Mouse (Mus musculus) kidney, embryonic 16.5 days (tissue): Measurements from ENCODE around the gene Dnase1l1. TPM values are rescaled to one million over a fixed set of nuclear protein-coding genes. Genes with fewer than 3 reads are reported as not detected.

Experiments
- ATAC-seq: fragments of 200-750 bp; cut with Nextera tagmentation; 2 replicates; pipeline ENCODE4 v1.8.0; 2017; ENCODE audit warnings: moderate TSS enrichment; ENCODE audit not compliant: low FRiP score, low TSS enrichment
- H3K27ac ChIP-seq: fragments of 300-500 bp; sonication (generic); 2 replicates; pipeline ENCODE4 v1.5.1; 2014; ENCODE audit warnings: low read length
- H3K27me3 ChIP-seq: fragments of 300-500 bp; sonication (generic); 2 replicates; pipeline ENCODE4 v1.6.1; 2014; ENCODE audit warnings: low read length, control low read depth, mixed read lengths; ENCODE audit not compliant: insufficient read depth
- H3K36me3 ChIP-seq: fragments of 300-500 bp; sonication (generic); 2 replicates; pipeline ENCODE4 v1.6.1; 2014; ENCODE audit warnings: low read length, control low read depth, mixed read lengths; ENCODE audit not compliant: insufficient read depth
- H3K4me1 ChIP-seq: fragments of 300-500 bp; sonication (generic); 2 replicates; pipeline ENCODE4 v1.6.1; 2014; ENCODE audit warnings: low read length, control low read depth, mixed read lengths; ENCODE audit not compliant: insufficient read depth
- H3K4me2 ChIP-seq: fragments of 300-500 bp; sonication (generic); replicated peaks from 2 replicates; pipeline ENCODE4 v1.6.1; 2014; ENCODE audit warnings: low read depth, low read length
- H3K4me3 ChIP-seq: fragments of 300-500 bp; sonication (generic); 2 replicates; pipeline ENCODE4 v1.5.1; 2014; ENCODE audit warnings: mild to moderate bottlenecking, low read length
- H3K9ac ChIP-seq: fragments of 300-500 bp; sonication (generic); replicated peaks from 2 replicates; pipeline ENCODE4 v1.6.1; 2014; ENCODE audit warnings: low read length
- H3K9me3 ChIP-seq: fragments of 300-500 bp; sonication (generic); 2 replicates; pipeline ENCODE4 v1.6.1; 2016; ENCODE audit warnings: low read length, control low read depth
- WGBS: fragments of 180-500 bp; shearing (Covaris S2); extraction: QIAGEN DNeasy Blood & Tissue Kit; methylation state at CpG from one replicate; pipeline ENCODE4 v1.1.7; 2014; 5-methylcytosine and 5-hydroxymethylcytosine counted together
- polyA plus RNA-seq: library from polyadenylated mRNA; unstranded; fragments of >200 nt; fragmentation: Nextera tagmentation; extraction: Ambion mirVana; gene quantifications from 2 replicates; pipeline ENCODE4 v1.2.1, GENCODE M21; 2015

Gene Dnase1l1
- polyA plus RNA-seq, 1 experiment from 2014 or later = 13.4 TPM

DNA sequence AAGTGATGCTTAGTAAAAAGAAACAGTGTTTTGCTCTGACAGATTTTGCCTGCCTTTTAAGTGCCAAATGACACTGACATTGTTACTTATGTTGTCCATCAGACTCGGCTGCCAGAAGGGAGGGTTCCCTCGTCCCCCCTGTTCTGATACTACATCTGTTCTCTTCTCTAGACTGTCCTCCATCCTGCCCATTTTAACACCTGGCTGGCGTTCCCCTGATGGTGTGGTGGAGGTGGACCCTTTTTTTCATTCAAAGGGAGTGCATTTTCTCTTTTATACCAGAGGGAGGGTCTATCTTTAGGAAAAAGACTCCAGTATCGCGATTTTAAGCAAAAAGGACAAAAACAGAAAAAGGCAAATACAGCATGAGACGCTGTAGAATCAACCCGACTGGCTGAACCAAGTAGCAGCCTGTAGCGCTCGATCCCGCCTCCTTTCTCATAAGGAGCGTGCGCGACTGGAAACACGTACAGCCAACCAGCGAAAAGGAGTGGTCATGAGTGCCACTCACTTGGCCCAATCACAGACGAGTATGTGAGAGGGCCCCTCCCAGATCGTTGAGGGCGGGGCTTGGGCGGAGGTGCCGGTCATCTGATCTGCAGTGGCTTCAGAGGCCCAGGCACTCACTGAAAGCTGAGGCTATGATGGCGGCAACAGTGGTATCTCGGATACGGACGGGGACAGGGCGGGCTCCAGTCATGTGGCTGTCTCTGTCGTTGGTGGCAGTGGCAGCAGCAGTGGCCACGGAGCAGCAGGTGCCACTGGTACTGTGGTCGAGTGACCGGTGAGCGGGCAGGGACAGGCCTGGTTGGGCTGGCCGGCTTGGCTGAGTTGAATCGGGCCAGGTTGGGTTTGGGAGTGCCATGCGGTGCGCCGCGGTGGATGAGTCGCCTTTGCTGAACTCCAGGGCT lies 14.7 kb upstream of the Dnase1l1 start, which contains the start of gene Atp6ap1:
Atp6ap1 (plus strand) TSS at position 560 of the 911 bp plus-strand sequence.
- H3K4me1 ChIP-seq = 0 out of 2 replicates have a peak, but pooled peaks cover 4% of the 10 kb centered on the region
- peaks cover 7% of the 10 kb centered on the region for H3K36me3 ChIP-seq
- H3K4me2 ChIP-seq = peak within 1 kb of the TSS; percentile 66
- peak within 1 kb of the TSS; percentile 73 for H3K9ac ChIP-seq
- ATAC-seq = peak; percentile 99
- peak within 1 kb of the TSS; percentile 71 for H3K4me3 ChIP-seq
- peak within 1 kb of the TSS; percentile 38; the same call in 1 of the 2 replicates for H3K27ac ChIP-seq
- WGBS = 20% methylated on average over 37 of the region's 37 CpGs
- no peaks in the 10 kb centered on the region for H3K27me3 ChIP-seq
- H3K9me3 ChIP-seq = no peaks in the 10 kb centered on the region

DNA sequence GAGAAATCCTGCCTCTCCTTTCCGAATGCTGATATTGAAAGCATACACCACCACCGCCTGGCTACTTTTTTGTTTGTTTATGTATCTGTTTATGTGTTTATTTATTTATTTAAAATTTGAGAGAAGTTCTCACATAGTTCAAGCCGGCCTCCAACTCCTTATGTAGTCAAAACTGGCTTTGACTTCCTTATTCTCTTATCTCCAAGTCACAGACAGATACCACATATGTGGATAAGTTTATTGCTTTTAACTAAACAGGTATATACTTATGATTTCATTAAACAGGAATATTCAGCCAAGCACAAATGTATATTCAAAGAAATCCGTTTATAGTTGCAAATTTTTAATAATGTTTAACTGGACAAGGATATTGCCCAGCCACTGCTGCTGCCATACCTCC lies 11.3 kb upstream of the Dnase1l1 start:
- Histone ChIP-seq H3K27me3 (no peaks in the 10 kb centered on the region), H3K9ac (no peak overlapping the region), H3K4me1 (0 out of 2 replicates have a peak, but pooled peaks cover 4% of the 10 kb centered on the region), H3K27ac (no peak overlapping the region), H3K4me3 (no peak overlapping the region), H3K9me3 (no peaks in the 10 kb centered on the region), H3K36me3 (0 out of 2 replicates have a peak, but pooled peaks cover 7% of the 10 kb centered on the region), H3K4me2 (no peak overlapping the region)
- WGBS = 83% methylated on average over 4 of the region's 4 CpGs
- no peak for ATAC-seq

DNA sequence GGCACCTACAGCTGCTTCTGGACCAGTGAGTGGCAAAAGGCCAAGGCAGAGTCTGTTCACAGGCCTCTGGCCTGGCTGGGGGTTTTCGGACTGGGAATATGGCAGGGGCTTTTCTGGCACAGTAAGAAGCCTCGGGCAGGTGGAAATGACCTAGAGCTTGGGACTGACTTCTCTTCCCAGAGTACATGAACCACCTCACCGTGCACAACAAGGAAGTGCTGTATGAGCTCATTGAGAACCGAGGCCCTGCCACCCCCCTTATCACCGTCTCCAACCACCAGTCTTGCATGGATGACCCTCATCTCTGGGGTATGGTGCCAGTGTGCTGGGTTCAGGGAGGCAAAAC lies 928 bp upstream of the Dnase1l1 start:
- H3K4me1 ChIP-seq = peaks cover 11% of the 10 kb centered on the region
- H3K4me3 ChIP-seq = peak overlapping the region; percentile 58
- 38% methylated on average over 5 of the region's 5 CpGs for WGBS
- H3K27ac ChIP-seq = peak overlapping the region; percentile 77
- H3K36me3 ChIP-seq = no peaks in the 10 kb centered on the region; the same call in 1 of the 2 replicates
- peak overlapping the region; percentile 75 for H3K9ac ChIP-seq
- ATAC-seq = peak; percentile 13; the same call in 1 of the 2 replicates
- H3K9me3 ChIP-seq = no peaks in the 10 kb centered on the region
- H3K4me2 ChIP-seq = peak overlapping the region; percentile 56
- H3K27me3 ChIP-seq = no peaks in the 10 kb centered on the region

- Histone ChIP-seq H3K4me2 (peak overlapping the region; percentile 79), H3K4me3 (peak overlapping the region; percentile 58), H3K9ac (peak overlapping the region; percentile 75), H3K27me3 (no peaks in the 10 kb centered on the region), H3K9me3 (no peaks in the 10 kb centered on the region), H3K36me3 (no peaks in the 10 kb centered on the region; the same call in 1 of the 2 replicates), H3K4me1 (peaks cover 11% of the 10 kb centered on the region), H3K27ac (peak overlapping the region; percentile 77)
- WGBS = 23% methylated on average over 39 of the region's 39 CpGs
- ATAC-seq = peak; percentile 59
Observed at GRCm38 (mm10) chrX:74282395-74283091, 406 bp upstream of the Dnase1l1 start.

- peak; percentile 5; the same call in 1 of the 2 replicates for ATAC-seq
- Histone ChIP-seq H3K4me3 (peak overlapping the region; percentile 58), H3K9me3 (no peaks in the 10 kb centered on the region), H3K9ac (peak overlapping the region; percentile 69), H3K4me1 (peaks cover 11% of the 10 kb centered on the region), H3K27me3 (no peaks in the 10 kb centered on the region), H3K4me2 (peak overlapping the region; percentile 79), H3K36me3 (no peaks in the 10 kb centered on the region; the same call in 1 of the 2 replicates), H3K27ac (peak overlapping the region; percentile 72)
- WGBS = 26% methylated on average over 14 of the region's 14 CpGs
Observed at GRCm38 (mm10) chrX:74281041-74281731, 951 bp downstream of the Dnase1l1 start.

GRCm38 (mm10) chrX:74277916-74278315 lies 4.2 kb downstream of the Dnase1l1 start:
- ATAC-seq = no peak
- WGBS = 77% methylated on average over 6 of the region's 8 CpGs

GRCm38 (mm10) chrX:74273422-74274322 lies 8.5 kb downstream of the Dnase1l1 start:
- H3K9ac ChIP-seq = no peak overlapping the region
- H3K27ac ChIP-seq = peak overlapping the region; percentile 29; the same call in 1 of the 2 replicates
- no peaks in the 10 kb centered on the region for H3K27me3 ChIP-seq
- H3K4me1 ChIP-seq = peaks cover 3% of the 10 kb centered on the region; the same call in 1 of the 2 replicates
- H3K9me3 ChIP-seq = no peaks in the 10 kb centered on the region
- no peak for ATAC-seq
- H3K4me3 ChIP-seq = no peak overlapping the region
- 42% methylated on average over 10 of the region's 10 CpGs for WGBS
- H3K4me2 ChIP-seq = no peak overlapping the region
- H3K36me3 ChIP-seq = 0 out of 2 replicates have a peak, but pooled peaks cover 5% of the 10 kb centered on the region

More at GRCm38 (mm10) chrX:74277916-74278315, 4.2 kb downstream of the Dnase1l1 start:
- Histone ChIP-seq H3K4me1 (0 out of 2 replicates have a peak, but pooled peaks cover 4% of the 10 kb centered on the region), H3K9ac (no peak overlapping the region), H3K4me2 (no peak overlapping the region), H3K27ac (no peak overlapping the region), H3K4me3 (no peak overlapping the region), H3K27me3 (no peaks in the 10 kb centered on the region), H3K36me3 (no peaks in the 10 kb centered on the region), H3K9me3 (no peaks in the 10 kb centered on the region)

DNA sequence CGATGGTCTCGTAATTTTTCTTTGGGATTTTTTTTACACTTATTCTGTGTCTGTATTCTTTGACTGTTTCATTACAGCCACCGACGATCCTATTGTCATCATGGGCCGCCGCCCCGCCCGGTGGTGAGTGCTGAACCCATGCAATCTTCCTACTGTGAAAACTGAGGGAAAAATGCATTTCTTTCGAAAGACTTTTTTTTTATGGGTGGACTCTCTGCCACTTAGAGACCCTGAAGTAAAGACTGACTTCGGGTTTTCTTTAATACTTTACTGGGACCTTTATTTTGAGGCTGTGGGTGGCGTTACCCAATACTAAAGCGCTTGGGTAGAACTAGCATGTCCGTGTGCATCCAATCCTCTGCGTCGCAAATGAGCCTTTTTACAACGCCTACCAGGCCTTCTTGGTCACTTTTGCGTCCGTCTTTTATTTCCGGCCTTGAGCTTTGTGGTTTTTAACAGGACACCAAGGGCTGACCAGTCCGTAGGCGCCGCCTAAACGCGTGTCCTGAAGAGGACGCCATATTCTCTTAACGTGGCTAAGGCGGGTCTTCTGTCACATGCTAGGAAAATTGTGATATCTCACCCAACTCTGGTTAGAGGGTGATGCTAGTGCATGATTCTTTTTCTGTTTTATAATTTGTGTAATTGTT lies 11.1 kb downstream of the Dnase1l1 start:
- no peak for ATAC-seq
- Histone ChIP-seq H3K9ac (peak overlapping the region; percentile 86), H3K36me3 (0 out of 2 replicates have a peak, but pooled peaks cover 5% of the 10 kb centered on the region), H3K9me3 (no peaks in the 10 kb centered on the region), H3K4me3 (peak overlapping the region; percentile 60), H3K27ac (peak overlapping the region; percentile 80), H3K4me1 (peaks cover 3% of the 10 kb centered on the region; the same call in 1 of the 2 replicates), H3K27me3 (no peaks in the 10 kb centered on the region), H3K4me2 (peak overlapping the region; percentile 57)
- WGBS = 24% methylated on average over 27 of the region's 27 CpGs
